Mouse (Mus musculus): ENCODE results near the gene Itga5. TPM values are rescaled to one million over a fixed set of nuclear protein-coding genes. Genes with fewer than 3 reads are reported as not detected.

The Itga5 gene
- total and polyA plus RNA-seq, 2 experiments from 2014 or later: 5.0 to 8.2 TPM

GRCm38 (mm10) chr15:103303916-103304615 lies 62.5 kb downstream of the Itga5 start:
- TF ChIP-seq CTCF (IDR thresholded peaks at IDR 0.05; ENCODE audit: low read depth): no peak
- H3K4me3 ChIP-seq (ENCODE audit: low read length): peak overlapping the region; percentile 44; the same call in 1 of the 2 replicates
- no peaks in the 10 kb centered on the region for H3K27me3 ChIP-seq (ENCODE audit: insufficient read depth, low read length)
- ATAC-seq (no peak), DNase-seq (ENCODE audit: low spot score) (peak; percentile 13)
- H3K9ac ChIP-seq (replicated peaks; ENCODE audit: low read length): peak overlapping the region; percentile 51
- peak overlapping the region; percentile 83 for H3K4me2 ChIP-seq (ENCODE audit: low read depth, low read length)
- H3K9me3 ChIP-seq (ENCODE audit: low read length): no peaks in the 10 kb centered on the region
- no peaks in the 10 kb centered on the region for H3K36me3 ChIP-seq (ENCODE audit: insufficient read depth, low read length)
- peak overlapping the region; percentile 94 for H3K27ac ChIP-seq
- peaks cover 40% of the 10 kb centered on the region for H3K4me1 ChIP-seq (ENCODE audit: insufficient read depth, low read length)
- 8% methylated on average over 8 of the region's 8 CpGs for WGBS

DNA sequence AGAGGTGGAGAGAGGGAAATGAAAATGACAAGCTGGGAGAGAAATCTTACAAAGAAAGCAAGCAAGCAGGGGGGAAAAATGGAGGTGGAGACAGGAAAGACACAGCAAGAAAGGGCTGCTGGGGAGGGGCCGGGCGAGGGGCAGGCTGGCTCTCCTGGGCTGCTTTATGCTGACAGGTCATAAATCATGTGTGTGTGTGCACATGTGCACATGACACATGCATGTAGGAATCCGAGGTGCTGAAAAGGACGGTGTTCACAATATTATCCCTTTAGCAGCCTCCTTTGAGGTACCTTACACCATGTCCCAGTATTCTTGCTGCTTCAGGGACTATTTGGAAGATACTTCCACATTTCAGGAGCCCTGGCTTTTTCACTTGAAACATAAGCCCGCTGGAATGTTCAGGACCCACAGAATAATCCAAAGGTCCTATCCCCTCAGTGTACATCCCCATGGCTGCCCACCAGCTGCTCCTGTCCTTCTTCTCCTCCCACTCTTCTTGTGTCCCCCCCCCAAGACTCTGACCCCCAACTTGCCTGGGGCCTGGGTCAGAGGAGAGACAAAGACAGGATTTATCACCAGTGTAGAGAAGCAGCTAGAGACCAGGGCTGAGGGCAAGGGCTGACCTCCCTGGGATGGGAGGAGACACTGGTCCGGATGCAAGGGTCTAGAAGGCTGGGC lies 64.1 kb downstream of the Itga5 start:
- no peaks in the 10 kb centered on the region for H3K27me3 ChIP-seq (ENCODE audit: insufficient read depth, low read length)
- WGBS: 30% methylated on average over 6 of the region's 6 CpGs
- ATAC-seq: no peak
- no peak overlapping the region for H3K4me3 ChIP-seq (ENCODE audit: low read length)
- no peak for TF ChIP-seq CTCF (IDR thresholded peaks at IDR 0.05; ENCODE audit: low read depth)
- no peak overlapping the region for H3K4me2 ChIP-seq (ENCODE audit: low read depth, low read length)
- no peaks in the 10 kb centered on the region for H3K36me3 ChIP-seq (ENCODE audit: insufficient read depth, low read length)
- peak overlapping the region; percentile 91; the same call in 1 of the 2 replicates for H3K27ac ChIP-seq
- DNase-seq (ENCODE audit: low spot score): no peak
- no peaks in the 10 kb centered on the region for H3K9me3 ChIP-seq (ENCODE audit: low read length)
- H3K4me1 ChIP-seq (ENCODE audit: insufficient read depth, low read length): peaks cover 44% of the 10 kb centered on the region
- no peak overlapping the region; the same call in 1 of the 2 replicates for H3K9ac ChIP-seq (replicated peaks; ENCODE audit: low read length)

DNA sequence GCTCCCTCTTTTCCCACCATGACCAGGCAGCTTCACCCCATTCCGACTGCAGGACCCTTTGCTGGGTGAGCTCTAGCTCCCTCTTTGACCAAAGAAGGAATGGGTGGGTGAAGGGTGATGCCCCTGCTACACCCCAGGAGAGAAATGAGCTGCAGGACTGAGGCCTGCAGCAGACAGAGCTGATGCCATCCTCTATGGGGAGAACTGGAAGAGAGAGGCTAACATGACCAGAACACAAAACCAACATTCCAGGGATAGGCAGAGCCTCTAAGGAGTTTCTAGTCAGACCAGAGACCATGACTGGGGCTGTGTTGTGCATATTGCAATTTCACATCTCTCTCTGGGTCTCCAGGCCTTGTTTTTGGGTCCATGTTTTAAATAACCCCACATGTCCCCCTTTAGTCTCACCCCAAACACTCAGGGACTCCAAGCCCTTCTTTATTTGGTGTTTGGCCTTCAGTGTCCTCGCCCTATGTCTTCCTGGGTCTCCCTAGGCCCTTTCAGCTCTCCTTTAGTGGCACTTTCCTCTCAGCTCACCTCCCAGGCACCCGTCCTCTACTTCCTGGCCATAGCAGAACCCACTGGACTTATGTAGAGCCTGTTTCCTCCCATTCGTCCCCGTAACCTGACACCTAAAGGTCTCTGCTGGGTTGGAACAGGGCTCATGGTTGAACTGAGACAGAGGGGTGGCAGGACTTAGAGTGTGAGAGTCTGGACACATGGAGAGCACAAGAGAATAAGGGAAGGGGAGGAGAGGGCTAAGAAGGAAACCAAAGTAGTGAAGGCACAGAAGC lies 64.8 kb downstream of the Itga5 start:
- Histone ChIP-seq H3K27ac (peak overlapping the region; percentile 91), H3K4me1 (ENCODE audit: insufficient read depth, low read length) (peaks cover 44% of the 10 kb centered on the region), H3K9me3 (ENCODE audit: low read length) (no peaks in the 10 kb centered on the region), H3K4me3 (ENCODE audit: low read length) (no peak overlapping the region), H3K9ac (replicated peaks; ENCODE audit: low read length) (no peak overlapping the region; the same call in 1 of the 2 replicates), H3K36me3 (ENCODE audit: insufficient read depth, low read length) (no peaks in the 10 kb centered on the region; the same call in 1 of the 2 replicates), H3K27me3 (ENCODE audit: insufficient read depth, low read length) (no peaks in the 10 kb centered on the region), H3K4me2 (ENCODE audit: low read depth, low read length) (no peak overlapping the region)
- DNase-seq (ENCODE audit: low spot score) (no peak), ATAC-seq (no peak)
- 38% methylated on average over 5 of the region's 5 CpGs for WGBS
- no peak for TF ChIP-seq CTCF (IDR thresholded peaks at IDR 0.05; ENCODE audit: low read depth)

DNA sequence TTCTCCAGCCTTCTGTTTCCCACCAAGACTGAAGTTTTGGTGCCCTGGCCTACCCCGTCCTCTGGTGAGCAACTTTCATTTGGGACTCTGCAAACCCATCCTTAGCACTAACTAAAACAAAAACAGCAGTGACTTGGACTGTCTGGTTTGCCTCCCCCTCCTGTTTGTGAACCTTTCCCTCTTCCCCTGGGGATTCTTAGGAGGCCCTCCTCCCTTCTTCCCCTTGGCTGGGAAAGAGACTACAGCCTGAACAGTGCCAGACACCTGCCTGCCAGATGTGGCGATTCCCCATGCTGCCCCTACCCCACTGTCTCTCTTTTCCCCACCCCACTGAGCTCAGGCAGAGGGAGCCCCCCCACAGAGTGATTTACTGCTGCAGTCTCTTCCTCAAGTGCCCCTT lies 65.5 kb downstream of the Itga5 start:
- Histone ChIP-seq H3K36me3 (ENCODE audit: insufficient read depth, low read length) (no peaks in the 10 kb centered on the region; the same call in 1 of the 2 replicates), H3K9me3 (ENCODE audit: low read length) (no peaks in the 10 kb centered on the region), H3K27ac (peak overlapping the region; percentile 91), H3K4me3 (ENCODE audit: low read length) (no peak overlapping the region), H3K27me3 (ENCODE audit: insufficient read depth, low read length) (no peaks in the 10 kb centered on the region), H3K9ac (replicated peaks; ENCODE audit: low read length) (peak overlapping the region; percentile 50), H3K4me1 (ENCODE audit: insufficient read depth, low read length) (peaks cover 42% of the 10 kb centered on the region), H3K4me2 (ENCODE audit: low read depth, low read length) (no peak overlapping the region)
- 12% methylated on average over 2 of the region's 2 CpGs for WGBS
- TF ChIP-seq CTCF (IDR thresholded peaks at IDR 0.05; ENCODE audit: low read depth): no peak
- ATAC-seq (no peak), DNase-seq (ENCODE audit: low spot score) (peak; percentile 25)

DNA sequence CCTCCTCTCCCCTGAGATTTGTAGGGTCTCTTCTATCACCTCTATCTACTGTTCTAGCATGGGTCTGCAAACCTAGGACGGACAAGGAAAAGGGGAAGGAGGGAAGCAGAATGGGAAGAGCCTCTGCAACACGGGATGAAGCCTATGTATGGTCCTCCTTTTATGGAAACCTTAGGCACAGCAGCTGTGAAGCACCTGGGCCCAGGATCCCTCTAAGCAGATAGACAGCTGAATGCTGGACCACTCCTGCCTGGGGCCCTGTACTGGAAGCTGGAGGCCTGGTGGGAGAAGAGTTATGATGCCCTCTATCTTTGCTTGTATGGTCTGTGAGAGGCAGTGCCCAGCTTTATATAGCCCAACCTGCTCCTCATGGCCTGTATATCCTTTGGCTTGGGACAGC lies 66.0 kb downstream of the Itga5 start:
- ATAC-seq (no peak), DNase-seq (ENCODE audit: low spot score) (peak; percentile 44)
- peak; percentile 13; the same call in 1 of the 2 replicates for TF ChIP-seq CTCF (IDR thresholded peaks at IDR 0.05; ENCODE audit: low read depth)
- H3K27me3 ChIP-seq (ENCODE audit: insufficient read depth, low read length): no peaks in the 10 kb centered on the region
- H3K27ac ChIP-seq: peak overlapping the region; percentile 91
- 0 out of 2 replicates have a peak overlapping the region, but pooled peaks have one; percentile 13 for H3K4me3 ChIP-seq (ENCODE audit: low read length)
- no peaks in the 10 kb centered on the region for H3K9me3 ChIP-seq (ENCODE audit: low read length)
- WGBS: 10% methylated on average over 2 of the region's 2 CpGs
- peaks cover 3% of the 10 kb centered on the region; the same call in 1 of the 2 replicates for H3K36me3 ChIP-seq (ENCODE audit: insufficient read depth, low read length)
- H3K4me2 ChIP-seq (ENCODE audit: low read depth, low read length): peak overlapping the region; percentile 50
- peaks cover 39% of the 10 kb centered on the region for H3K4me1 ChIP-seq (ENCODE audit: insufficient read depth, low read length)
- H3K9ac ChIP-seq (replicated peaks; ENCODE audit: low read length): peak overlapping the region; percentile 50

DNA sequence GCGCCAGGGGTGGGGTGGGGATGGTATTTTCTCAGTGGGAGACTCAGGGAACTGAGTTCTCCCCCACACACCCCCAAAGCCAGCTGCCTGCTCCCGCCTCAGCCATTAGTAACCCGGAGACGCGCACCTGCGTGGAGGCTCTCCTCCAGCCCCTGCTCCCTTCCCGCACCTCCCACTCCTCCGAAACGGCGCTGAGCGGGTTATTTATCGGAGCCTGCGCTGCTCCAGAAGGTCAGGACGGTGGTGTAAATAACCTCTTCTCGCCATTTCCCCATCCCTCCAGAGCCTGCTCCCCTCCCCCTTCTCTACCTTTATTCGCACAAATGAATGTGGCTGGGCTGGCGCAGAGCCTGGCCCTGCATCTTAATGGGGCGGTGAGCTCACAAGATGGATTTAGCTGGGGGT lies 66.5 kb downstream of the Itga5 start:
- peak; percentile 68 for ATAC-seq
- peak; percentile 91 for DNase-seq (ENCODE audit: low spot score)
- H3K4me3 ChIP-seq (ENCODE audit: low read length): 0 out of 2 replicates have a peak overlapping the region, but pooled peaks have one; percentile 13
- H3K9me3 ChIP-seq (ENCODE audit: low read length): no peaks in the 10 kb centered on the region
- H3K9ac ChIP-seq (replicated peaks; ENCODE audit: low read length): peak overlapping the region; percentile 50
- H3K36me3 ChIP-seq (ENCODE audit: insufficient read depth, low read length): peaks cover 5% of the 10 kb centered on the region; the same call in 1 of the 2 replicates
- 2% methylated on average over 18 of the region's 18 CpGs for WGBS
- peak overlapping the region; percentile 91 for H3K27ac ChIP-seq
- TF ChIP-seq CTCF (IDR thresholded peaks at IDR 0.05; ENCODE audit: low read depth): no peak
- no peaks in the 10 kb centered on the region for H3K27me3 ChIP-seq (ENCODE audit: insufficient read depth, low read length)
- peak overlapping the region; percentile 50 for H3K4me2 ChIP-seq (ENCODE audit: low read depth, low read length)
- H3K4me1 ChIP-seq (ENCODE audit: insufficient read depth, low read length): peaks cover 39% of the 10 kb centered on the region
